Mouse (Mus musculus): ENCODE measurements at regions not wholly inside any gene's neighbourhood (a gene's known extent, or its start where the extent isn't known, plus 50 kb on each side); places are given as distances from the start of the nearest gene placed in this dataset.

DNA sequence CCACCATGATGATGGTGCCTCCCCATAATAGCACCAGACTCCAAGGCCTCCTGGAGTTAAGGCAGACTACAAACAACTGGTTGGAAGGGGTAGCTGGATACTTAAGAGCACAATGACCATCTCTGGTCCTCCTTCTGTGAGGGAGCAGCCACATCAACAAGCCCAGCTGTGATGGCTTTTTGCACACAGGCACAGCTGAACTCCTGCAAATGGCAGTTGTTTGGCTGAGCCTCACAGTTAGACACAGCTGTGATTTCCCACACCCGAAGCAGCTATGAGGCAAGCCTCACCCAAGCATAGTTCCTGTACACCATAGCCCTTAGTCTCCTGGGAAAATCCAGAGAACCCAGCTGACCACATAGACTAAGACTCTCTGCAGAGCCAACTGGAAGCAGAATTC, 258.9 kb upstream of the Arid1b start:
- no peak for DNase-seq

DNA sequence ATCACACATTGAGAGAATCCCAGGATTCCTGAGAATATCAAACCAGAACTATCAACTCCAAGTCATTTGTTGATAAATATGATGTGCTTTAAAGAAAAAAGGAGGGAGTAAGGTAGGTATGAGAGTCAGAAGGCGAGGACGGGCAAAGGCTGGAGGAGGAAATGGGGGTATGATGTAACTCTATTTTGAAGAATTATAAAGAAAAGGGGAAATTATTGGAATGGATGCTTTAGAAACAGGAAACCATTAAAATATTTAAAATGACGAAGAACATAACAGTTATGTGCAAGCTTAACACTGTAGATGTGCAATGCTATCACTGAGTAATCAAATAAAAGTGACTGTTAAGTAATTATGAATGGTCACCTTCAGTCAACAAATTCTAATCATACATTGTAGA, 257.4 kb upstream of the Arid1b start:
- DNase-seq, result no peak

DNA sequence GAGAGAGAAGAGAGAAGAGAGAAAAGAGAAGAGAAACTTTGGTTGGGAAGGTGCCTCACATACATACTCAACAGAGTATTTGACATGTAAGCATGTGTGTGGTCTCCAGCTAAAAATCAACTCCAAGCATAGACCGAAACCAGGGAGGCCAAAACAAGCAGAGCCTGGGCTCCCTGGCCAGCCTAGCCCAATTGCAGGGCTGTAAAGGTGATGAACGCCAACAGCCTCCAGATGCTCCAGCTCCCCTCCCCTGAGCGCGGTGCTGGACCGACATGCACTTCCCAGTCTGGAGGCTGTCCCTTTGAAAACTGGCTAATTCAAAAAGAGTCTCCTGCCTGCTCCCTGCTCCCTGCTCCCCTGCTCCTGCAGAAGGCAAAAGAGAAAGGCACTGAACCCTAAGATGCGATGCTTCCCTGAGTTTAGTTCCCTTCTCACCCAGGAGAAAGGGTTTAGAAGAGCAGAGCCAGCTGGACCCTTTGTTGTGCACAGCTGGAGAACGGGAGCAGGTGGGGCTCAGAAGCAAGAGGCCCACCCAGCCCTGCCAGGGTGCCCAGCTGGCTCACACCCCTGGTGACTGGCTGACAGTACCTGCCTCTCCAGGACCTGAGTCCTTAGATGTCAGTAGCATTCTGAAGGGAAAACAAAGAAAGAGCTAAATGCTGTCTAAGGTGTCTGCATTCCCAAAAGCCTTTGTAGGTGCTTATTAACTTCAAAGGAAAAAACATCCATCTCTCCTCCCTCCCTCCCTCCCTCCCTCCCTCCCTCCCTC, 255.2 kb upstream of the Arid1b start:
- no peak for DNase-seq

- peak in 1 of 2 experiments; percentile 9 for DNase-seq
Observed at GRCm38 (mm10) chr17:4740784-4741183, 253.3 kb upstream of the Arid1b start.

DNA sequence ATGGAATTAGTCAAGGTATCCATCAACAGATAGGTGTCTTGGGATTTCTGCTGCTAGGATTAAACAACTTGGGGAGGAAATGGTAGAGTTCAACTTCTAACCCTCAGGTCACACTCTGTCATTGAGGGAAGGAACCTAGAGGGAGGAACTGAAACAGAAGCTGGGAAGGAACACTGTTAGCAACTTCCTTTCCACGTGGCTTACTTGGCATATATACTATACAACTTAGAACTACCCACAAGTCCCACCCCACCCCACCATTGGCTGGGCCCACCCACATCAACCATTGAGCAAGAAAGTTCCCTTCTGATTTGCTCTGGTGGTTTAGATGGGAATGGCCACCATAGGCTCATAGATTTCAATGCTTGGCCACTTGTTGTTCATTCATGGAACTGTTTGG, 251.8 kb upstream of the Arid1b start:
- DNase-seq, result peak in 1 of 2 experiments; percentile 11

DNA sequence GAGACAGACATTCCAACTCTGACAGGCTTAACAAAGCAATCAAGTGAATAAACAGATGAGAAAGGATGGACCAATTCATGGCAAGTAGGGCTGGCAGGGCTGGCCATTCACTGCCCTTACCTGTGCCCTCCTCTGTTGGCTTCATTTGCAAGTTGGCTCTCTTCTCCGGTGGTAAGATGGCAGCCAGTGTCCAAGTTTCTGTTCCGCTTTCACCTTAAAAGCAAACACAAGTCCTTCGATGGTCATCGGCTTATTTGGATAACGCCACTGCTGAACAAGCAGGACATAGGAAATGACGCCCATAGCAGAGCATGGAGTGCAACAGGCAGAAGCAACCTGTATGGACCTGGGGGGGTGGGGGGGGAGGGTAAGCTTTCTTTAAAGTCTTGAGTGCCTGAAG, 231.2 kb upstream of the Arid1b start:
- DNase-seq, result no peak

- DNase-seq, result no peak
Observed at GRCm38 (mm10) chr17:4765723-4766122, 228.4 kb upstream of the Arid1b start.

DNA sequence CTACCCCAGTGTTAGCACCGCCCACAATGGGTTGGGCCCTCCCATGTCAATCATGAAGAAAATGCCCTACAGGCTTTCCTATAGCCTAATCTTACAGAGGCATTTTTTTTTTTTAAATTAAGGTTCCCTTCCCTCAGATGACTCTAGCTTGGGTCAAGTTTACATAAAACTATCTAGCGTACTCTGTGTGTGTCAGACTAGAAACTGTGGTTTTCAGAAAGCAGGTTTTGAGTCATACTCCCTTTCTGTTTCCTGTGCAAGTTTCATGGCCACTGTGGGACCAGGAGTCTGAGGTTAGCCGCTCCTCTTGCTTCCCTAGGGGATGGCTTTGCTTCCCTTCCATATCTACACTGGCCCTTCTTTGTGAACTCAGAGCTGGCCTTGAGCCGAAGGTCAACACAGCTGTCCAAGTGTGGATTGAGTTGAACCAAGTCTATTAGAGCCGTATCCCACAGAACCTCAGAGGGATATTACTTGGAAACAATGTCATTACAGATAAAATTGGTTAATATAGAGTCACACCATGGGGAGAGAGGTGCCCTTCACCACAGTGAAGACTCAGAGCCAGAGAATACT, 226.1 kb upstream of the Arid1b start:
- no peak for DNase-seq

DNA sequence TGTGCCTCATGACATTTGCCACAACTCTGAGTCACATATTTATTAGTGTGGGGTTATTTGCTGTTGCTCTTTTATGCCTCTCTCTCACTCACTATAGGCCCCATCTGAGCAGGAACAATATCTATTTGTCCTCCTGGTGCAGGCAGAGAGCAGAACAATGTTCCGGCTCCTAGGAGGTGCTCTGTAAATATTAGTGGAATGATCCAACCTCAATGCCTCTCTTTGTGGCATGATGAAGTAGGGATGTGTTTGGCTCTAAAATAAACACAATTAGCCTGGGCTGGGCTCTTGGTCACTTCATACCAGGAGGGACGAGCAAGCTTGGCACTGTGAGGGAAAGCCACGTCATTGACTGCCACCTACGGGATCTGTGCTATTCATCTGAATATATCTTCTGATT, 224.8 kb upstream of the Arid1b start:
- DNase-seq, result no peak

DNA sequence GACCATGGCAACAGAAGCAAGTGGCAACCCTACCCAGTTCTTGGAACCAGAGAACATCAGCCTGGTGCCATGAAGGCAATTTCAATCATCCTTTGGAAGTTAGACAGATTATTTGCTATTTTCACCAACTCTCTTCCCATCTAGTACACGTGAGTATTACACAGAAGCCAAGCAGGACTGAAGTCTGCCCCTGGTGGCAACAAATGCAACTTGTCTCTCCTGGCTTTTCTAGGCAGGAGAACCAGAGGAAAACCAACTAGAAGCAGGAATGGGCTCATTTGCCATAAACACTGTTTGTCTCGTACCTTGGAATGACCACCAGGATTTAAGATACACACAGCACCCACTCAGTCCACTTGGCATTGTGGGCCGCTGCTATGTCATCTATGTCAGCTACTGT, 224.1 kb upstream of the Arid1b start:
- no peak for DNase-seq

DNA sequence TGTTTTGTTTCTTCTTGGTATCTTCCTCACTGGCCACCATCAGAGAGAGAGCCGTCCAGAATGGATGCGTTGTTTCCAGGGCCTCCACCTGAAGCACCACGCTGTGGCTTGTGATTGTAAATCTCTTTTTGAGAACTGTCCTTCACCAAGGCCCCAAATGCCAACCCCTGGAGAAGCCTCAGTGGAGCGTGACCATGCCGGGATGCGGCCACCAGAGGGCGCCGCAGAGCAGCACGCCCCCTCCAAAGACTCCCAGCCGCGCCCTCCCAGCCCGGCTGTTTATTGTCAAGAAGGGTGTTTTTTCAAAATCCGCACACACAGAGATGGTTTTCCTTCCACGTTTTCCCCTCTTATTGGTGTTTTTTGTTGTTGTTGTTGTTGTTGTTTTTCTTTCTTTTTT, 216.0 kb upstream of the Arid1b start:
- peak; percentile 20 to 60 for DNase-seq

DNA sequence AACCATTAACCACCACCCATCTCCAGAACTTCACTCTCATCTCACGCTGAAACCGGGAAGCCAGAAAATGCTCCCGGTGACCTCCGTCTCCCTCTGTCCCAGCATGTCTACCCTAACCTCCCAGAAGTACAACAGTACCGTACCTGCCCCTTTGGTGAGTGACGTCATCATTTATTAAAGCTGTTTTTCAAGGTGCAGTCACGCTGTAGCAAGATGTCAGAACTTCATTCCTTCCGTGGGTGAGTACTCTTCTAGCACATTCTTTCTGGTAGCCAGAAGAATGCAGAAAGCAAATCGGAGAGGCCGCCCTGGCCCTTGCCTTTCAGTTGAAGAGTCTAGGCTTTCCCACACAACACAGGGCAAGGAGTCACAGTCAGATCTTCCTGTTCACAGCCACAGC, 215.1 kb upstream of the Arid1b start:
- DNase-seq, result no peak

GRCm38 (mm10) chr17:4781586-4781985, 212.5 kb upstream of the Arid1b start:
- no peak for DNase-seq

- no peak for DNase-seq
Observed at GRCm38 (mm10) chr17:4784296-4784695, 209.8 kb upstream of the Arid1b start.

DNA sequence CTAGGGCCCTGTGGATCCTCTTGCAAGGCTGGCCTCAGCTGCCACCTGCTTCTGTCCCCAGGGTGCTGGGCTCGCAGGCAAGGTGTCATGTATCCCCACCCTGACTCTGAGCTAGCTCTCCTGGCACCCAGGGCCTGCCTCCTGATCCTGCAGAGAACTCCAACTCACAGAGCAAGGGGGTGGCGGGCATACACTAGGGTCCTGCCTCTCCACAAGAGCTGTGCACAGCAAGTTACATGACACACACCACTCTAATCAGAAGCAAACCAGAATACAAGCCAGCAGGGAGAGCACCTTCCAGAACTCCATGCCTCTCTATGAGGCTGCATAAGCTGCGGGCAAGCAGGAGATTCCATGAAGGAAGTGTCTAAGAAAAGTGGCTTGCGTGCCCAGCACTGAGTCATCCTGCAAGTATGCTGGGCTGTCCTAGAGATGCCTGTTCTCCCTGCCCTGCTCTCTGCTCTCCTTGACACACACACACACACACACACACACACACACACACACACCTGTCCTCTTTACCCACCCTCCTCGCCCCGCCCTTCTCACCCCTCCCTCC, 208.8 kb upstream of the Arid1b start:
- DNase-seq, result no peak

- no peak for DNase-seq
Observed at GRCm38 (mm10) chr17:4786524-4786923, 207.6 kb upstream of the Arid1b start.

DNA sequence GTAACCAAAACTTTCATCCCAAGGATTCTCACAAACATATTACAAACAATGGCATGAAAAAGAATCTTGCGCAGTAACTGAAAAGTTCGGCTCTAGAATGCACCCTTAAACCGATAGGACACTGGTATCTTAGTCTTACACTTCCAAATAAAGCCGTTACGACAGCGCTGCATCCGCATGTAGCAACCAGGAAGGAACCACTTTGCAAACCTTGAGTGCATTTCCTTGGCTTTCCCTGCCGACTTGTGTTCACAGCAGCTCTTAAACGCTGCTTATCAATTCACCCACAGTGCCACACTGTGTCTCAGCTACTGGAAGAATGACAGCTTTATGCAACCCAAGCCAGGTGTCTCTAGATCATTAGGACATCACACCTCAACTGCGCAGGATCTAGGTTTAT, 202.3 kb upstream of the Arid1b start:
- DNase-seq, result no peak

GRCm38 (mm10) chr17:4796241-4796640, 197.9 kb upstream of the Arid1b start:
- DNase-seq, result no peak

DNA sequence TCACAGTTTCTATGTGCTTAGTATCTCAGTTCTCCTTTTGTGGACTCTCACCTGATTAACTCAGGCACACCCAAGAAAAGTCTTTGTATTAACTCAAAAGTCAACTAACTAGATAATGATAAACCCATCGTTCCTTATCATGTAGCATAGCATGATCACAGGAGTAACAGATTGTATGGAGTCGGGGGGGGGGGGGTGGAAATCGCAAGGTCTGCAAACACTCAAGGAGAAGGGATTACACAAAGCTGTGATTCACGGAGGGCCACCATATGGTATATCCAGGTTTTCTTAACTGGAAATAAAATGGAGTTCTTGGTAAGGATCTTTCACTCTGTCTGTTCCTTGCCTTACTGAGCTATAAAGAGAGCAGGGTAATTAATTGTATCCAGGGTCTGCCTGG, 190.1 kb upstream of the Arid1b start:
- DNase-seq, result no peak

- DNase-seq, result no peak
Observed at GRCm38 (mm10) chr17:4806051-4806450, 188.1 kb upstream of the Arid1b start.

DNA sequence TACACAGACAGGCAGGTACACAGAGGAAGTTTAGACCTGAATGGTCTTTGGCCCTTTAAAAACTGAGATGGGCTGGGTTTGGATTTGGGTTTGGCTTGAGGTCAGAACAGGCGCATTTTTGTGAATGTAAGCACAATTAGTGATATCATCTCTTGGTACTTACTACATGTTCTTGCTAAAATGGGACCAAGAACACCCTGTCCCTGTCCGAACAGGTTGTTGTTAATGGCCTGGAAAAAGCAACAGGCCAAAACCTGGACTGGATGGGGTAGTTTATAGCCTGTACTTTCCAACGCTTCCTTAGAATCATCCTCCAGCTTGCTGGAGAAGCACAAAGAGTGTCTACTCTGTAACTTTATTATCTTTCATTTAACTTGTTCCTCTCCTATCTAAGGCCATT, 185.2 kb upstream of the Arid1b start:
- no peak for DNase-seq

- no peak for DNase-seq
Observed at GRCm38 (mm10) chr17:4813232-4813631, 180.9 kb upstream of the Arid1b start.

GRCm38 (mm10) chr17:4813666-4814065, 180.5 kb upstream of the Arid1b start:
- no peak for DNase-seq

DNA sequence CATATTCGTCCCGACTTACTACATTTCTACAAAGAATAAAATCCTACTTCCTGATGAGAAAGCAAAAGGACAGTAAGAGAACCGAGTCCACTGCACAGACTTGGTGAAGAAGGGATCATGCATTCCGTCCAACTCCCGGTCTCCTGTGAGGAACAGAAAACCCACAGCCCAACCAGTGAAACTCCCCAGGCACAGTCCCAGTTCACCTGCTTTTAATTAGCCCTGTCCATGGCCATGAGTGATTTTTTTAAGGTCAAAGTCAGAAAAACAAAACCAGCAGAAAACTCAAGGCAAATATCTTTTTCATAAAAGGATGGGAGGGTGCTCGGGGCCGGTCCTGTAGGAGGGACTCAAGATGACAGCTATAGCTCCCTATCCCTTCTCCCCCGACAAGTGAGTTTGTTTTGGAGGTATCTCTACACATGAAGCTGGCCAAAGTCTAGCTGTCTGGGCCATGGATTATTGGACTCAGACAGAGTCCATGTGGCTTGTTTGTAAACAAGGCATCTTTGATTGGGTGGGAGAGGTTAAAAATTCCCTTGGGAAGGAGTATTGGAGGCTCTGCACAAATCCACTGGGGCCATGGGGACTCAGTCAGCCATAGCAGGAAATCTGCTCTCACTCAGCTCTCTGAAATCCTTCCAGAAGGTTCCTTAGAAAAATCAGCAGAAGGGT, 168.8 kb upstream of the Arid1b start:
- DNase-seq, result no peak

Measured in spleen, adult 18-20 months (tissue).